Mouse (Mus musculus) forebrain, embryonic 11.5 days (tissue): ENCODE data around the gene Prss48. TPM values are rescaled to one million over a fixed set of nuclear protein-coding genes. Genes with fewer than 3 reads are reported as not detected.

Experiments used
- ATAC-seq: fragments of 200-750 bp; cut with Nextera tagmentation; replicated peaks from 2 replicates; pipeline ENCODE4 v1.8.0; 2017; ENCODE audit warnings: moderate TSS enrichment; ENCODE audit not compliant: low FRiP score
- DNase-seq: peaks from one replicate; pipeline ENCODE4 v3.0.0-alpha.2; 2017; ENCODE audit warnings: low spot score
- H3K27ac ChIP-seq: fragments of 300-500 bp; sonication (generic); 2 replicates; pipeline ENCODE4 v1.5.1; 2014; ENCODE audit warnings: low read depth, low read length
- H3K27me3 ChIP-seq: fragments of 300-500 bp; sonication (generic); 2 replicates; pipeline ENCODE4 v1.6.1; 2014; ENCODE audit warnings: mild to moderate bottlenecking, low read length, mixed read lengths; ENCODE audit not compliant: control insufficient read depth, insufficient read depth
- H3K36me3 ChIP-seq: fragments of 300-500 bp; sonication (generic); 2 replicates; pipeline ENCODE4 v1.6.1; 2014; ENCODE audit warnings: mild to moderate bottlenecking, low read length, moderate library complexity, mixed read lengths; ENCODE audit not compliant: control insufficient read depth, insufficient read depth
- H3K4me1 ChIP-seq: fragments of 300-500 bp; sonication (generic); replicated peaks from 2 replicates; pipeline ENCODE4 v1.6.1; 2014; ENCODE audit warnings: low read length, mixed read lengths; ENCODE audit not compliant: control insufficient read depth, insufficient read depth
- H3K4me2 ChIP-seq: fragments of 300-500 bp; sonication (generic); 2 replicates; pipeline ENCODE4 v1.6.1; 2014; ENCODE audit warnings: low read depth, mild to moderate bottlenecking, low read length, moderate library complexity, mixed read lengths; ENCODE audit not compliant: severe bottlenecking
- H3K4me3 ChIP-seq: fragments of 300-500 bp; sonication (generic); 2 replicates; pipeline ENCODE4 v1.5.1; 2014; ENCODE audit warnings: low read depth, low read length
- H3K9ac ChIP-seq: fragments of 300-500 bp; sonication (generic); 2 replicates; pipeline ENCODE4 v1.6.1; 2014; ENCODE audit warnings: low read length
- H3K9me3 ChIP-seq: fragments of 300-500 bp; sonication (generic); 2 replicates; pipeline ENCODE4 v1.6.1; 2016; ENCODE audit warnings: low read length, mixed read lengths; ENCODE audit not compliant: control insufficient read depth
- WGBS: fragments of 180-500 bp; shearing (Covaris S2); extraction: QIAGEN DNeasy Blood & Tissue Kit; methylation state at CpG from one replicate; pipeline ENCODE4 v1.1.7; 2014; 5-methylcytosine and 5-hydroxymethylcytosine counted together
- polyA plus RNA-seq: library from polyadenylated mRNA; unstranded; fragments of >200 nt; fragmentation: Nextera tagmentation; extraction: Ambion mirVana; gene quantifications from 2 replicates; pipeline ENCODE4 v1.2.1, GENCODE M21; 2014

Gene Prss48
- polyA plus RNA-seq, 1 experiment from 2014 or later = not detected

- under 1% methylated on average over 58 of the region's 73 CpGs for WGBS
- peak within 1 kb of the TSS; percentile 70 for H3K4me3 ChIP-seq
- no peaks in the 10 kb centered on the region for H3K27me3 ChIP-seq
- no peak within 1 kb of the TSS for H3K27ac ChIP-seq
- ATAC-seq (peak; percentile 92), DNase-seq (peak; percentile 85)
- H3K9me3 ChIP-seq = no peaks in the 10 kb centered on the region
- peak within 1 kb of the TSS; percentile 85 for H3K4me2 ChIP-seq
- H3K9ac ChIP-seq = peak within 1 kb of the TSS; percentile 83
- H3K36me3 ChIP-seq = no peaks in the 10 kb centered on the region
- H3K4me1 ChIP-seq = peaks cover 4% of the 10 kb centered on the region
These were observed 31.3 kb downstream of the Prss48 start, which contains the start of gene Sh3d19 for GRCm38 (mm10) chr3:85970742-85971598. Sh3d19 (plus strand) TSS chr3:85971109.

- no peaks in the 10 kb centered on the region for H3K9me3 ChIP-seq
- no peak overlapping the region for H3K4me3 ChIP-seq
- WGBS = 88% methylated on average over 8 of the region's 8 CpGs
- DNase-seq = no peak
- H3K9ac ChIP-seq = no peak overlapping the region
- no peak overlapping the region for H3K4me2 ChIP-seq
- H3K36me3 ChIP-seq = no peaks in the 10 kb centered on the region
- H3K4me1 ChIP-seq = peaks cover 4% of the 10 kb centered on the region
- ATAC-seq = no peak
- no peaks in the 10 kb centered on the region for H3K27me3 ChIP-seq
- no peak overlapping the region for H3K27ac ChIP-seq
These were observed 33.3 kb downstream of the Prss48 start for GRCm38 (mm10) chr3:85969040-85969439.

GRCm38 (mm10) chr3:85965479-85965878, 36.8 kb downstream of the Prss48 start:
- no peak overlapping the region for H3K4me2 ChIP-seq
- no peaks in the 10 kb centered on the region; the same call in 1 of the 2 replicates for H3K9me3 ChIP-seq
- no peak overlapping the region for H3K9ac ChIP-seq
- DNase-seq (no peak), ATAC-seq (no peak)
- 94% methylated on average over 4 of the region's 4 CpGs for WGBS
- no peak overlapping the region for H3K27ac ChIP-seq
- H3K36me3 ChIP-seq = no peaks in the 10 kb centered on the region
- no peaks in the 10 kb centered on the region for H3K4me1 ChIP-seq
- no peaks in the 10 kb centered on the region for H3K27me3 ChIP-seq
- no peak overlapping the region for H3K4me3 ChIP-seq

GRCm38 (mm10) chr3:85961134-85961533, 41.2 kb downstream of the Prss48 start:
- DNase-seq (no peak), ATAC-seq (no peak)
- 51% methylated on average over 5 of the region's 5 CpGs for WGBS

GRCm38 (mm10) chr3:85959669-85960068, 42.6 kb downstream of the Prss48 start:
- no peaks in the 10 kb centered on the region; the same call in 1 of the 2 replicates for H3K9me3 ChIP-seq
- no peak overlapping the region for H3K4me3 ChIP-seq
- H3K27me3 ChIP-seq = no peaks in the 10 kb centered on the region
- DNase-seq = no peak
- H3K36me3 ChIP-seq = no peaks in the 10 kb centered on the region
- WGBS = 84% methylated on average over 1 of the region's 1 CpGs
- no peaks in the 10 kb centered on the region for H3K4me1 ChIP-seq
- H3K27ac ChIP-seq = no peak overlapping the region
- ATAC-seq = no peak
- no peak overlapping the region for H3K9ac ChIP-seq
- H3K4me2 ChIP-seq = no peak overlapping the region

More at GRCm38 (mm10) chr3:85961134-85961533, 41.2 kb downstream of the Prss48 start:
- H3K36me3 ChIP-seq = no peaks in the 10 kb centered on the region
- H3K27ac ChIP-seq = no peak overlapping the region
- no peaks in the 10 kb centered on the region; the same call in 1 of the 2 replicates for H3K9me3 ChIP-seq
- no peak overlapping the region for H3K9ac ChIP-seq
- H3K27me3 ChIP-seq = no peaks in the 10 kb centered on the region
- no peak overlapping the region for H3K4me3 ChIP-seq
- no peak overlapping the region for H3K4me2 ChIP-seq
- no peaks in the 10 kb centered on the region for H3K4me1 ChIP-seq

- no peaks in the 10 kb centered on the region for H3K27me3 ChIP-seq
- no peak overlapping the region for H3K27ac ChIP-seq
- no peaks in the 10 kb centered on the region for H3K9me3 ChIP-seq
- no peaks in the 10 kb centered on the region for H3K4me1 ChIP-seq
- H3K4me3 ChIP-seq = no peak overlapping the region
- no peak for DNase-seq
- no peak overlapping the region for H3K4me2 ChIP-seq
- no peaks in the 10 kb centered on the region for H3K36me3 ChIP-seq
- WGBS = 93% methylated on average over 5 of the region's 5 CpGs
- no peak overlapping the region for H3K9ac ChIP-seq
- ATAC-seq = no peak
These were observed 46.6 kb downstream of the Prss48 start for GRCm38 (mm10) chr3:85955704-85956103.

GRCm38 (mm10) chr3:85955269-85955668, 47.0 kb downstream of the Prss48 start:
- Histone ChIP-seq H3K4me1 (no peaks in the 10 kb centered on the region), H3K27ac (no peak overlapping the region), H3K9me3 (no peaks in the 10 kb centered on the region), H3K27me3 (no peaks in the 10 kb centered on the region), H3K36me3 (no peaks in the 10 kb centered on the region), H3K4me2 (no peak overlapping the region), H3K9ac (no peak overlapping the region), H3K4me3 (no peak overlapping the region)
- ATAC-seq (no peak), DNase-seq (no peak)
- WGBS = 92% methylated on average over 9 of the region's 9 CpGs

- DNase-seq (no peak), ATAC-seq (no peak)
- Histone ChIP-seq H3K4me2 (no peak overlapping the region), H3K9me3 (no peaks in the 10 kb centered on the region), H3K4me1 (no peaks in the 10 kb centered on the region), H3K4me3 (no peak overlapping the region), H3K27ac (no peak overlapping the region), H3K27me3 (no peaks in the 10 kb centered on the region), H3K9ac (no peak overlapping the region), H3K36me3 (no peaks in the 10 kb centered on the region)
- WGBS = 89% methylated on average over 10 of the region's 10 CpGs
These were observed 49.5 kb downstream of the Prss48 start for GRCm38 (mm10) chr3:85952696-85953283.
